Mouse (Mus musculus) G1E (cell line): ENCODE measurements around the gene Pgd.

ENCODE experiments used
- CTCF ChIP-seq: IDR thresholded peaks from 2 replicates; pipeline ENCODE4 v1.5.1; 2012; ENCODE audit warnings: low read depth, low read length, inconsistent platforms, mixed read lengths
- GATA1 ChIP-seq: IDR thresholded peaks from 2 replicates; pipeline ENCODE4 v1.6.1; 2012; ENCODE audit warnings: borderline replicate concordance, low read length, inconsistent platforms, mixed read lengths
- GATA2 ChIP-seq: IDR thresholded peaks from 2 replicates; pipeline ENCODE4 v1.6.1; 2012; ENCODE audit warnings: low read depth, low read length, inconsistent platforms, borderline replicate concordance
- POLR2AphosphoS5 ChIP-seq: IDR thresholded peaks from 2 replicates; pipeline ENCODE4 v1.6.1; 2012; ENCODE audit warnings: low read depth, low read length, inconsistent platforms; ENCODE audit not compliant: insufficient replicate concordance
- TAL1 ChIP-seq: conservative IDR thresholded peaks from 2 replicates; pipeline ENCODE4 v1.6.1; 2012; ENCODE audit warnings: low read depth, low read length, inconsistent platforms, mixed read lengths

DNA sequence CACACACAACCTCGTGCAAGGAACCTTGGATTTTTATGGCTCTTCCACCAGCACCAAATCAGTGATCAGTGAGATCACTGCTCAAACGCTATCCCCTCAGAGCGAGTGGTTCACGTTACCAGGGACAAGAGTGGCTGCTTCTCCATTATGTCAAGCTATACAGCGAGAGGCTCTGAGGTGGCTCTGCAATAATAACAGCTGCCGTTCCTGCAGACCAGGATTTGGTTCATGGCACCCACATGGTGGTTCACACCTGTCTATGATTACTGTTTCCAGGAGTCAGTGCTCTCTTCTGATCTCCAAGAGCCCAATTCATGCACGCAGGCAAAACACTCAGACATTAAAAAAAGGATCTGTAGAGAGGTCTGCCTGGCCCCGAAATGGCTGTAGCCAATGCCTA lies 28.1 kb downstream of the Pgd start:
- TF ChIP-seq CTCF (no peak), GATA1 (no peak), TAL1 (no peak), POLR2AphosphoS5 (no peak), GATA2 (no peak)
